Mouse (Mus musculus): Measurements from ENCODE around the gene Vpreb2. TPM values are rescaled to one million over a fixed set of nuclear protein-coding genes. Genes with fewer than 3 reads are reported as not detected.
"Not testable (repeated sequence)": the region's sequence is repeated elsewhere in the genome, so short reads cannot be mapped to it uniquely, and the experiment has no call there.

Gene Vpreb2
- polyA plus RNA-seq, 1 experiment = not detected

GRCm38 (mm10) chr16:17939255-17939751 lies 40.9 kb upstream of the Vpreb2 start:
- H3K27ac ChIP-seq (ENCODE audit: insufficient read depth, low read depth, low read length) = no peak overlapping the region
- DNase-seq = no peak
- H3K4me1 ChIP-seq (ENCODE audit: control insufficient read depth, insufficient read depth, low read length) = no peaks in the 10 kb centered on the region
- WGBS = 36% methylated on average over 9 of the region's 9 CpGs
- no peaks in the 10 kb centered on the region for H3K27me3 ChIP-seq (replicated peaks; ENCODE audit: control insufficient read depth, insufficient read depth, low read length)
- H3K36me3 ChIP-seq (ENCODE audit: control insufficient read depth, insufficient read depth, low read length) = no peaks in the 10 kb centered on the region
- H3K4me3 ChIP-seq (ENCODE audit: insufficient read depth, low read depth, low read length) = no peak overlapping the region
- TF ChIP-seq CTCF (conservative IDR thresholded peaks at IDR 0.05; ENCODE audit: insufficient read depth, insufficient read length, low read depth, low read length) (no peak), POLR2A (IDR thresholded peaks at IDR 0.05; ENCODE audit: low read depth, low read length) (no peak)

- Histone ChIP-seq H3K27ac (ENCODE audit: insufficient read depth, low read depth, low read length) (no peak overlapping the region), H3K4me3 (ENCODE audit: insufficient read depth, low read depth, low read length) (no peak overlapping the region), H3K36me3 (ENCODE audit: control insufficient read depth, insufficient read depth, low read length) (no peaks in the 10 kb centered on the region), H3K4me1 (ENCODE audit: control insufficient read depth, insufficient read depth, low read length) (peaks cover 4% of the 10 kb centered on the region; the same call in 1 of the 2 replicates), H3K27me3 (replicated peaks; ENCODE audit: control insufficient read depth, insufficient read depth, low read length) (no peaks in the 10 kb centered on the region)
- WGBS = 77% methylated on average over 8 of the region's 8 CpGs
- DNase-seq = no peak
- TF ChIP-seq POLR2A (IDR thresholded peaks at IDR 0.05; ENCODE audit: low read depth, low read length) (no peak), CTCF (conservative IDR thresholded peaks at IDR 0.05; ENCODE audit: insufficient read depth, insufficient read length, low read depth, low read length) (no peak)
Observed at GRCm38 (mm10) chr16:17943466-17943865, 36.8 kb upstream of the Vpreb2 start.

- Histone ChIP-seq H3K27me3 (replicated peaks; ENCODE audit: control insufficient read depth, insufficient read depth, low read length) (no peaks in the 10 kb centered on the region), H3K36me3 (ENCODE audit: control insufficient read depth, insufficient read depth, low read length) (no peaks in the 10 kb centered on the region), H3K27ac (ENCODE audit: insufficient read depth, low read depth, low read length) (no peak overlapping the region; the same call in 1 of the 2 replicates), H3K4me3 (ENCODE audit: insufficient read depth, low read depth, low read length) (0 out of 2 replicates have a peak overlapping the region, but pooled peaks have one; percentile 5), H3K4me1 (ENCODE audit: control insufficient read depth, insufficient read depth, low read length) (peaks cover 4% of the 10 kb centered on the region; the same call in 1 of the 2 replicates)
- peak; percentile 50 for DNase-seq
- no peak for TF ChIP-seq POLR2A (IDR thresholded peaks at IDR 0.05; ENCODE audit: low read depth, low read length)
- TF ChIP-seq CTCF (conservative IDR thresholded peaks at IDR 0.05; ENCODE audit: insufficient read depth, insufficient read length, low read depth, low read length) = no peak
- 19% methylated on average over 7 of the region's 7 CpGs for WGBS
Observed at GRCm38 (mm10) chr16:17945081-17945831, 35.0 kb upstream of the Vpreb2 start.

- no peaks in the 10 kb centered on the region for H3K36me3 ChIP-seq (ENCODE audit: control insufficient read depth, insufficient read depth, low read length)
- no peak overlapping the region for H3K4me3 ChIP-seq (ENCODE audit: insufficient read depth, low read depth, low read length)
- no peak for DNase-seq
- H3K27me3 ChIP-seq (replicated peaks; ENCODE audit: control insufficient read depth, insufficient read depth, low read length) = no peaks in the 10 kb centered on the region
- WGBS = 60% methylated on average over 2 of the region's 2 CpGs
- no peak overlapping the region for H3K27ac ChIP-seq (ENCODE audit: insufficient read depth, low read depth, low read length)
- H3K4me1 ChIP-seq (ENCODE audit: control insufficient read depth, insufficient read depth, low read length) = peaks cover 4% of the 10 kb centered on the region; the same call in 1 of the 2 replicates
- TF ChIP-seq POLR2A (IDR thresholded peaks at IDR 0.05; ENCODE audit: low read depth, low read length) (no peak), CTCF (conservative IDR thresholded peaks at IDR 0.05; ENCODE audit: insufficient read depth, insufficient read length, low read depth, low read length) (no peak)
Observed at GRCm38 (mm10) chr16:17949421-17949877, 30.8 kb upstream of the Vpreb2 start.

GRCm38 (mm10) chr16:17950068-17950467 lies 30.2 kb upstream of the Vpreb2 start:
- no peak for DNase-seq
- Histone ChIP-seq H3K4me1 (ENCODE audit: control insufficient read depth, insufficient read depth, low read length) (peaks cover 4% of the 10 kb centered on the region; the same call in 1 of the 2 replicates), H3K36me3 (ENCODE audit: control insufficient read depth, insufficient read depth, low read length) (no peaks in the 10 kb centered on the region), H3K27me3 (replicated peaks; ENCODE audit: control insufficient read depth, insufficient read depth, low read length) (no peaks in the 10 kb centered on the region), H3K27ac (ENCODE audit: insufficient read depth, low read depth, low read length) (no peak overlapping the region), H3K4me3 (ENCODE audit: insufficient read depth, low read depth, low read length) (no peak overlapping the region)
- TF ChIP-seq POLR2A (IDR thresholded peaks at IDR 0.05; ENCODE audit: low read depth, low read length) (no peak), CTCF (conservative IDR thresholded peaks at IDR 0.05; ENCODE audit: insufficient read depth, insufficient read length, low read depth, low read length) (no peak)
- 73% methylated on average over 4 of the region's 4 CpGs for WGBS

GRCm38 (mm10) chr16:17951618-17952017 lies 28.6 kb upstream of the Vpreb2 start:
- 84% methylated on average over 4 of the region's 4 CpGs for WGBS
- H3K4me1 ChIP-seq (ENCODE audit: control insufficient read depth, insufficient read depth, low read length) = no peaks in the 10 kb centered on the region
- no peaks in the 10 kb centered on the region for H3K36me3 ChIP-seq (ENCODE audit: control insufficient read depth, insufficient read depth, low read length)
- no peak overlapping the region for H3K27ac ChIP-seq (ENCODE audit: insufficient read depth, low read depth, low read length)
- DNase-seq = no peak
- TF ChIP-seq POLR2A (IDR thresholded peaks at IDR 0.05; ENCODE audit: low read depth, low read length) (no peak), CTCF (conservative IDR thresholded peaks at IDR 0.05; ENCODE audit: insufficient read depth, insufficient read length, low read depth, low read length) (no peak)
- no peaks in the 10 kb centered on the region for H3K27me3 ChIP-seq (replicated peaks; ENCODE audit: control insufficient read depth, insufficient read depth, low read length)
- H3K4me3 ChIP-seq (ENCODE audit: insufficient read depth, low read depth, low read length) = no peak overlapping the region

GRCm38 (mm10) chr16:17956052-17956638 lies 24.1 kb upstream of the Vpreb2 start:
- WGBS = 96% methylated on average over 17 of the region's 17 CpGs
- not testable (repeated sequence) for H3K27me3 ChIP-seq (replicated peaks; ENCODE audit: control insufficient read depth, insufficient read depth, low read length); H3K4me3 ChIP-seq (ENCODE audit: insufficient read depth, low read depth, low read length); H3K4me1 ChIP-seq (ENCODE audit: control insufficient read depth, insufficient read depth, low read length); DNase-seq; H3K27ac ChIP-seq (ENCODE audit: insufficient read depth, low read depth, low read length); H3K36me3 ChIP-seq (ENCODE audit: control insufficient read depth, insufficient read depth, low read length)

Data from kidney, adult 2 months (tissue).